Mouse (Mus musculus) erythroblast, embryonic 14.5 days (primary cell): Measurements from ENCODE around the gene 4933424G06Rik.

Source experiments
- GATA1 ChIP-seq: IDR thresholded peaks from 2 replicates; pipeline ENCODE4 v1.6.1; 2012; ENCODE audit warnings: low read length, inconsistent platforms, mixed read lengths
- TAL1 ChIP-seq: IDR thresholded peaks from 3 replicates; pipeline ENCODE4 v1.6.1; 2012; ENCODE audit warnings: low read length, inconsistent platforms, mixed read lengths

- TF ChIP-seq TAL1 (no peak), GATA1 (no peak)
These were observed 45.5 kb upstream of the 4933424G06Rik start for GRCm38 (mm10) chr1:36664457-36664856.
